Mouse (Mus musculus) embryonic facial prominence, embryonic 14.5 days (tissue): ENCODE results near the gene Cacna2d3. TPM values are rescaled to one million over a fixed set of nuclear protein-coding genes. Genes with fewer than 3 reads are reported as not detected.

ENCODE experiments used
- ATAC-seq: fragments of 200-750 bp; cut with Nextera tagmentation; 2 replicates; pipeline ENCODE4 v1.8.0; 2017; ENCODE audit warnings: low read depth, moderate number of reproducible peaks, moderate TSS enrichment
- DNase-seq: peaks from one replicate; pipeline ENCODE4 v3.0.0-alpha.2; 2015; ENCODE audit warnings: low spot score
- H3K27ac ChIP-seq: fragments of 300-500 bp; sonication (generic); replicated peaks from 2 replicates; pipeline ENCODE4 v1.5.1; 2014; ENCODE audit warnings: low read depth, mild to moderate bottlenecking, low read length, moderate library complexity
- H3K27me3 ChIP-seq: fragments of 300-500 bp; sonication (generic); replicated peaks from 2 replicates; pipeline ENCODE4 v1.6.1; 2014; ENCODE audit warnings: low read length; ENCODE audit not compliant: control insufficient read depth, insufficient read depth
- H3K36me3 ChIP-seq: fragments of 300-500 bp; sonication (generic); 2 replicates; pipeline ENCODE4 v1.6.1; 2014; ENCODE audit warnings: low read length, mixed read lengths; ENCODE audit not compliant: control insufficient read depth, insufficient read depth
- H3K4me1 ChIP-seq: fragments of 300-500 bp; sonication (generic); 2 replicates; pipeline ENCODE4 v1.6.1; 2014; ENCODE audit warnings: antibody characterized with exemption, low read length; ENCODE audit not compliant: control insufficient read depth, insufficient read depth
- H3K4me2 ChIP-seq: fragments of 300-500 bp; sonication (generic); 2 replicates; pipeline ENCODE4 v1.6.1; 2014; ENCODE audit warnings: low read depth, mild to moderate bottlenecking, low read length, moderate library complexity, mixed read lengths
- H3K4me3 ChIP-seq: fragments of 300-500 bp; sonication (generic); 2 replicates; pipeline ENCODE4 v1.5.1; 2014; ENCODE audit warnings: low read depth, mild to moderate bottlenecking, low read length
- H3K9ac ChIP-seq: fragments of 300-500 bp; sonication (generic); 2 replicates; pipeline ENCODE4 v1.6.1; 2014; ENCODE audit warnings: low read depth, mild to moderate bottlenecking, low read length, moderate library complexity, mixed read lengths
- H3K9me3 ChIP-seq: fragments of 300-500 bp; sonication (generic); 2 replicates; pipeline ENCODE4 v1.6.1; 2016; ENCODE audit warnings: low read length; ENCODE audit not compliant: control insufficient read depth
- WGBS: fragments of 180-500 bp; shearing (Covaris S2); extraction: QIAGEN DNeasy Blood & Tissue Kit; methylation state at CpG from one replicate; pipeline ENCODE4 v1.1.7; 2014; 5-methylcytosine and 5-hydroxymethylcytosine counted together
- polyA plus RNA-seq: library from polyadenylated mRNA; unstranded; fragments of >200 nt; fragmentation: Nextera tagmentation; extraction: Ambion mirVana; gene quantifications from 2 replicates; pipeline ENCODE4 v1.2.1, GENCODE M21; 2014

Cacna2d3 gene
- polyA plus RNA-seq, 1 experiment from 2014 or later, result 16.4 TPM

GRCm38 (mm10) chr14:28932746-28933293, 788.8 kb downstream of the Cacna2d3 start:
- WGBS, result 65% methylated on average over 1 of the region's 1 CpGs
- Histone ChIP-seq H3K9me3 (no peaks in the 10 kb centered on the region), H3K4me1 (peaks cover 5% of the 10 kb centered on the region), H3K9ac (no peak overlapping the region), H3K27me3 (no peaks in the 10 kb centered on the region), H3K36me3 (no peaks in the 10 kb centered on the region), H3K4me3 (no peak overlapping the region), H3K27ac (no peak overlapping the region), H3K4me2 (no peak overlapping the region)
- DNase-seq, result no peak
- ATAC-seq, result no peak

GRCm38 (mm10) chr14:28923180-28923961, 798.3 kb downstream of the Cacna2d3 start:
- 78% methylated on average over 12 of the region's 12 CpGs for WGBS

GRCm38 (mm10) chr14:28918871-28919270, 802.8 kb downstream of the Cacna2d3 start:
- Histone ChIP-seq H3K4me2 (no peak overlapping the region), H3K27me3 (no peaks in the 10 kb centered on the region), H3K27ac (no peak overlapping the region), H3K4me1 (no peaks in the 10 kb centered on the region), H3K9ac (no peak overlapping the region), H3K36me3 (no peaks in the 10 kb centered on the region), H3K4me3 (no peak overlapping the region), H3K9me3 (no peaks in the 10 kb centered on the region)
- ATAC-seq, result no peak
- 74% methylated on average over 5 of the region's 5 CpGs for WGBS
- DNase-seq, result no peak

More at GRCm38 (mm10) chr14:28923180-28923961, 798.3 kb downstream of the Cacna2d3 start:
- no peak for ATAC-seq
- Histone ChIP-seq H3K4me1 (no peaks in the 10 kb centered on the region), H3K36me3 (no peaks in the 10 kb centered on the region), H3K27me3 (no peaks in the 10 kb centered on the region), H3K4me3 (no peak overlapping the region), H3K27ac (no peak overlapping the region), H3K9me3 (no peaks in the 10 kb centered on the region), H3K4me2 (no peak overlapping the region), H3K9ac (no peak overlapping the region)
- no peak for DNase-seq

DNA sequence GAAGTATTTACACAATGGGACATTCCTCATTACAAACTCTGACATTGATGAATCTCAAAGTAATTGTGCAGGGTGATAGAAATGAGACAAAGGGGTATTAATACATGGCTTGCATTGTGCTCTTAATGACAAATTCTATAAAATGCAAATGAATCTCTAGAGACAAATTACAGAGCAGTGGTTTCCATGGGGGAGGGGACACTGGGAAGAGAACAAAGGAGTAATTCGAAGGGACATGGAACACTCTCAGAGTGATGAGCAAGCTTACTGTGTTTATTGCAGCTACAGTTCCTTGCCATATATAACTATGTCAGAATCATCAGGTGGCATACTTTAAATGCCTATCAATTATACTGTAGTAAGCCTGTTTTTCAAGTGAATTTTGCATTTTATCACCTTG, 806.7 kb downstream of the Cacna2d3 start:
- DNase-seq, result no peak

GRCm38 (mm10) chr14:28907659-28908058, 814.0 kb downstream of the Cacna2d3 start:
- no peaks in the 10 kb centered on the region for H3K4me1 ChIP-seq
- no peaks in the 10 kb centered on the region for H3K27me3 ChIP-seq
- DNase-seq (no peak), ATAC-seq (no peak)
- WGBS, result 65% methylated on average over 6 of the region's 6 CpGs
- H3K4me2 ChIP-seq, result no peak overlapping the region
- no peak overlapping the region for H3K27ac ChIP-seq
- H3K36me3 ChIP-seq, result no peaks in the 10 kb centered on the region
- no peak overlapping the region for H3K9ac ChIP-seq
- H3K9me3 ChIP-seq, result no peaks in the 10 kb centered on the region
- no peak overlapping the region for H3K4me3 ChIP-seq

More for the DNA sequence above, 806.7 kb downstream of the Cacna2d3 start:
- Histone ChIP-seq H3K9ac (no peak overlapping the region), H3K4me1 (no peaks in the 10 kb centered on the region), H3K4me2 (no peak overlapping the region), H3K27ac (no peak overlapping the region), H3K27me3 (no peaks in the 10 kb centered on the region), H3K36me3 (no peaks in the 10 kb centered on the region), H3K9me3 (no peaks in the 10 kb centered on the region), H3K4me3 (no peak overlapping the region)
- ATAC-seq, result no peak
- 52% methylated on average over 1 of the region's 1 CpGs for WGBS

DNA sequence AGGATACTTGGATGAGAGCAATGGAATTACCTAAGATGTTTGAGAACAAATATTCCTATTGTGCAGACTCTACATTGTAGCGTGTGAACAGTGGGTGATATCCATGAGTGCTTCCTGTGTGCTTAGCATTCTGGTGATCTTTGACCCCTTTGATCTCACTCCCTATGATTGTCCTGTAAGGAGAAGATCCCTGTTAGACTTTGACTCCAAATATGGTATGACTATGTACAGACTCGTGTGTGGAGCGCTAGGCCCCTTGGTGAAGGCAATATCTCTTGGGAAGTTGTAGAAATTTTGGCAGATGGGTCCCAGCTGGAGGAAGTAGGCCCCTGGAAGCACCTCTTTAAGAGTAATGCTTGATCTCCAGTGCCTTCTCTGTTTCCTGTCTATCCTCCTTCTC, 829.1 kb downstream of the Cacna2d3 start:
- H3K27me3 ChIP-seq, result no peaks in the 10 kb centered on the region
- DNase-seq (no peak), ATAC-seq (no peak)
- H3K9me3 ChIP-seq, result no peaks in the 10 kb centered on the region
- H3K36me3 ChIP-seq, result no peaks in the 10 kb centered on the region
- no peak overlapping the region for H3K27ac ChIP-seq
- WGBS, result 65% methylated on average over 3 of the region's 3 CpGs
- no peak overlapping the region for H3K9ac ChIP-seq
- H3K4me2 ChIP-seq, result no peak overlapping the region
- H3K4me1 ChIP-seq, result no peaks in the 10 kb centered on the region
- no peak overlapping the region for H3K4me3 ChIP-seq

DNA sequence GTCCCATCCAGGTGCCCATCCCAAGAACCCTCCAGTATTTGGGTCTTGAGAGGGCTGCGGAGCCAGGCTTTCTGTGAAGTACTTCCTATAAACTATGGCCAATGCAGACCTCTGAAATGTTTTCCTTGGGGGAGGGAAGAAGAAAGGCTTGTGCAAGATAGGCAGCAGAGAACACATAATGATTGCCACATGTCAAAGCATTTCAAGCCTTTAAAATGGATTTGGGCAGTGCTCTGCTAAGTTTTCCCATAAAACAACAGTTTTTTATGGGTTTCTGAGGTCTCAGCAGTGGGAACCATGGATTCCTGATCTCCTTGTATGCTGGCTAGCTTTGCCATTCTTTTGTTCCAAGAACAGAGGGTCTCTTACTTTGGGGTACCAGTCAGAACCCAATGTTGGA, 834.3 kb downstream of the Cacna2d3 start:
- H3K27ac ChIP-seq, result no peak overlapping the region; the same call in 1 of the 2 replicates

DNA sequence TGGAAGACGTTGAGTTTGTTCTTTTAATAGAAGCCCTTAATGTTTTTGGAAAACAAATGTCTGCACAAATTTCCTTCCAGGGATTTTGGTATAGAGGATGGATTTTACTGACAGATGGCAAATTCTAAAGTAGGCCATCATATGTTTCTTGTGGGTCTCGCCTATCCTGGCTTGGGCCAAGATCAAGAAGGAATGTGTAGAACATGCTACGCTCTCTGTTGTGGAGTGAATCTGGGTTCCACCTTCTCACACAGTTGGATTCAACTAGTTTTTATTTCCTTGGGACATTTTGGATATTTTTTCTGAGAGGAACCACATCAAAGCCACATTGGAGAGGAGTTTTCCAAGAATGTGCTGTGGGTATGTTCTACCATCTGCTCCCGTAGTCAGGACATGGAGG, 835.0 kb downstream of the Cacna2d3 start:
- Histone ChIP-seq H3K27ac (no peak overlapping the region), H3K4me1 (no peaks in the 10 kb centered on the region; the same call in 1 of the 2 replicates), H3K9ac (no peak overlapping the region), H3K27me3 (no peaks in the 10 kb centered on the region), H3K36me3 (no peaks in the 10 kb centered on the region), H3K4me2 (no peak overlapping the region), H3K4me3 (no peak overlapping the region), H3K9me3 (no peaks in the 10 kb centered on the region)
- 74% methylated on average over 4 of the region's 4 CpGs for WGBS
- ATAC-seq (no peak), DNase-seq (peak; percentile 28)

More for the DNA sequence above, 834.3 kb downstream of the Cacna2d3 start:
- no peaks in the 10 kb centered on the region for H3K27me3 ChIP-seq
- H3K4me2 ChIP-seq, result no peak overlapping the region
- WGBS, result 57% methylated on average over 1 of the region's 1 CpGs
- H3K9ac ChIP-seq, result no peak overlapping the region
- no peak overlapping the region for H3K4me3 ChIP-seq
- DNase-seq (peak; percentile 10), ATAC-seq (no peak)
- no peaks in the 10 kb centered on the region for H3K36me3 ChIP-seq
- H3K4me1 ChIP-seq, result no peaks in the 10 kb centered on the region; the same call in 1 of the 2 replicates
- H3K9me3 ChIP-seq, result no peaks in the 10 kb centered on the region

DNA sequence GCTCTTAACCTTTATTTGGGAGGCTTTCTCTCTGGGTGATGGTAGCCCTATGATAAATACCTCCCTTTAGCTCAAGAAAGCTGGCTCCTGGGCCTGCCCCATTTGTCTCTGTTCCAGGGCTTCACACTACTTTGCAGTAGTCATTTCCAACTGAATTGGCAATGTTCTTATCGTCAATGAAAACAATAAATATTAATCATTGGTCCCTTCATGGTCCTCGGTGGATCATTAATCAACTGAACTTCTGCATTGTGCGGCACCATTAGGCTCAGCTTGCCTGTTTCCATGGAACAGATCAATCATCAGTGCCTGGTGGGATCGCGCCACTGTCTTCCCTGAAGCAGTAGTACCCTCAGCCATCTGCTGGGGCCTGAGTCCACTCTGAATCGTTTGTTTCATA, 850.7 kb downstream of the Cacna2d3 start:
- Histone ChIP-seq H3K27ac (no peak overlapping the region), H3K27me3 (no peaks in the 10 kb centered on the region), H3K4me1 (no peaks in the 10 kb centered on the region), H3K4me3 (no peak overlapping the region), H3K9ac (no peak overlapping the region), H3K4me2 (no peak overlapping the region), H3K36me3 (no peaks in the 10 kb centered on the region), H3K9me3 (no peaks in the 10 kb centered on the region)
- no peak for DNase-seq
- ATAC-seq, result no peak
- 77% methylated on average over 6 of the region's 6 CpGs for WGBS
